Mouse (Mus musculus) myocyte (in vitro differentiated cells): ENCODE results near the gene Nme3. TPM values are rescaled to one million over a fixed set of nuclear protein-coding genes. Genes with fewer than 3 reads are reported as not detected.

Experiments
- H3K27me3 ChIP-seq: one replicate; pipeline ENCODE4 v1.6.1; 2011; ENCODE audit not compliant: control insufficient read depth, insufficient read depth, insufficient read length
- H3K36me3 ChIP-seq: one replicate; pipeline ENCODE4 v1.6.1; 2011; ENCODE audit not compliant: control insufficient read depth, insufficient read depth
- H3K4me2 ChIP-seq: one replicate; pipeline ENCODE4 v1.6.1; 2011; ENCODE audit warnings: low read depth, control low read depth
- H3K4me3 ChIP-seq: one replicate; pipeline ENCODE4 v1.5.1; 2011; ENCODE audit warnings: mild to moderate bottlenecking, control low read depth, moderate library complexity
- H3K79me2 ChIP-seq: one replicate; pipeline ENCODE4 v1.6.1; 2011; ENCODE audit not compliant: control insufficient read depth, insufficient read depth
- H3ac ChIP-seq: one replicate; pipeline ENCODE4 v1.6.1; 2011; ENCODE audit not compliant: control insufficient read depth, insufficient read length
- CEBPB ChIP-seq: IDR thresholded peaks from 2 replicates; pipeline ENCODE4 v1.6.1; 2011; ENCODE audit warnings: mild to moderate bottlenecking, moderate library complexity; ENCODE audit not compliant: poor library complexity, insufficient read depth, severe bottlenecking
- E2F4 ChIP-seq: IDR thresholded peaks from one replicate; pipeline ENCODE4 v1.6.1; 2011; ENCODE audit warnings: mild to moderate bottlenecking, control low read depth, moderate library complexity; ENCODE audit not compliant: insufficient read depth
- MAX ChIP-seq: IDR thresholded peaks from one replicate; pipeline ENCODE4 v1.6.1; 2011; ENCODE audit warnings: low read depth, mild to moderate bottlenecking, control low read depth
- MYOD1 ChIP-seq, 3 experiments: IDR thresholded peaks; one replicate each; pipeline ENCODE4 v1.6.1; 2011; ENCODE audit warnings: control low read depth in 2 of 3, low read depth in 2 of 3, mild to moderate bottlenecking in 2 of 3, moderate library complexity in 1 of 3; ENCODE audit not compliant: insufficient read length in 2 of 3, control insufficient read depth in 1 of 3
- MYOG ChIP-seq, 3 experiments: IDR thresholded peaks; one replicate each; pipeline ENCODE4 v1.6.1; 2011; ENCODE audit warnings: control low read depth in 2 of 3, low read depth in 2 of 3, mild to moderate bottlenecking in 2 of 3; ENCODE audit not compliant: insufficient read length in 2 of 3, control insufficient read depth in 1 of 3, insufficient read depth in 1 of 3
- POLR2A ChIP-seq: IDR thresholded peaks from one replicate; pipeline ENCODE4 v1.6.1; 2011; ENCODE audit warnings: low read depth, mild to moderate bottlenecking, control low read depth, moderate library complexity; ENCODE audit not compliant: insufficient read length
- POLR2AphosphoS2 ChIP-seq: IDR thresholded peaks from one replicate; pipeline ENCODE4 v1.6.1; 2011; ENCODE audit warnings: low read depth, control low read depth; ENCODE audit not compliant: insufficient read length
- REST ChIP-seq: IDR thresholded peaks from one replicate; pipeline ENCODE4 v1.6.1; 2011; ENCODE audit warnings: mild to moderate bottlenecking, control low read depth, moderate library complexity; ENCODE audit not compliant: insufficient read depth, insufficient read length
- SRF ChIP-seq: IDR thresholded peaks from one replicate; pipeline ENCODE4 v1.6.1; 2011; ENCODE audit warnings: low read depth; ENCODE audit not compliant: control insufficient read depth, insufficient read length
- TCF12 ChIP-seq: IDR thresholded peaks from one replicate; pipeline ENCODE4 v1.6.1; 2011; ENCODE audit warnings: mild to moderate bottlenecking, control low read depth; ENCODE audit not compliant: poor library complexity, insufficient read depth, severe bottlenecking
- TCF3 ChIP-seq: IDR thresholded peaks from one replicate; pipeline ENCODE4 v1.6.1; 2011; ENCODE audit warnings: low read depth, control low read depth; ENCODE audit not compliant: insufficient read length
- USF1 ChIP-seq: IDR thresholded peaks from one replicate; pipeline ENCODE4 v1.6.1; 2011; ENCODE audit warnings: low read depth, mild to moderate bottlenecking, control low read depth, moderate library complexity
- polyA plus RNA-seq: library from polyadenylated mRNA; unstranded; fragments of >200 nt; fragmentation: generic; extraction: Trizol; gene quantifications from one replicate; pipeline ENCODE4 v1.2.1, GENCODE M21; 2012; ENCODE audit warnings: missing spikeins

Gene Nme3
- polyA plus RNA-seq, 1 experiment: 23.7 TPM

DNA sequence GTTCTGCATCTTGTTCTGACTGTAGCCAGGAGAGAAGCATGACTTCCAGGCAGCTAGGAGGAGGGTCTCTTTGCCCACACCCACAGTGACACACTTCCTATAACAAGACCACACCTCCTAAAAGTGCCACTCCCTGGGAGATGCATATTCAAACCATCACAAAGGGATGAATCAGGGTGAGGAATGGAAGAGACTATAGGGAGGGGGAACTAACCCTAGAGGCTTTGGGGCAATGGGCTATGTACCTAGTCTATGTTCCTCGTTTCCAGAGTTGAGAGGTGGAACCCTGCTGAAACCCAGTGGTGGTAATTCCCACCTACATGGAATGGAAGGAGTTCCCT, 21.9 kb upstream of the Nme3 start:
- TF ChIP-seq MYOG (IDR thresholded peaks at IDR 0.05; ENCODE audit: control insufficient read depth in 1 of 3, insufficient read depth in 1 of 3, insufficient read length in 2 of 3, low read depth in 2 of 3) (no peak), USF1 (no peak), SRF (no peak), TCF3 (no peak), POLR2AphosphoS2 (no peak), REST (no peak), E2F4 (no peak), TCF12 (no peak), MAX (no peak), CEBPB (no peak), MYOD1 (IDR thresholded peaks at IDR 0.05; ENCODE audit: control insufficient read depth in 1 of 3, insufficient read length in 2 of 3, low read depth in 2 of 3) (no peak), POLR2A (no peak)
- Histone ChIP-seq H3K79me2 (no peaks in the 10 kb centered on the region), H3K36me3 (no peaks in the 10 kb centered on the region), H3K27me3 (peaks cover 5% of the 10 kb centered on the region), H3ac (no peak overlapping the region), H3K4me3 (no peak overlapping the region), H3K4me2 (no peak overlapping the region)

DNA sequence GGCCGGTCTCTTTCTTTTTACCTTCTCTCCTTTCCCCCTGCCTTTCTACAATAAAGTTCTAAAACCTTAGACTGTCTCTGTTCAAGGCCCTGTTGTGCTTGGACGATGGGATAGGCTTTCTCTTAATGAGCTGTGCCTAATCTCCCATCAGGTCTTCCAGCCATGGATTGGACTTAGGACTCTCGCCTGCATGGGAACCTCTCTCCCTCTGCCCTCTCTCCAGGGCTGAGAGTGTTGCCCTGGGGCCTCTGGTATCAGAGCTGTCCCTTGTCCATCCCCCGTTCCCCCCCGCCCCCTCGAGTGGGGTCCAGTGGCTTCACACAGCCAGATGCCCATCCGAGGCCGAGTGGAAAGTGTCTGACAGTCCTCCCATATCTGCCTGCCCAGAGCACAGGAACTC, 21.3 kb upstream of the Nme3 start:
- H3K36me3 ChIP-seq: no peaks in the 10 kb centered on the region
- peaks cover 5% of the 10 kb centered on the region for H3K27me3 ChIP-seq
- H3K4me3 ChIP-seq: no peak overlapping the region

DNA sequence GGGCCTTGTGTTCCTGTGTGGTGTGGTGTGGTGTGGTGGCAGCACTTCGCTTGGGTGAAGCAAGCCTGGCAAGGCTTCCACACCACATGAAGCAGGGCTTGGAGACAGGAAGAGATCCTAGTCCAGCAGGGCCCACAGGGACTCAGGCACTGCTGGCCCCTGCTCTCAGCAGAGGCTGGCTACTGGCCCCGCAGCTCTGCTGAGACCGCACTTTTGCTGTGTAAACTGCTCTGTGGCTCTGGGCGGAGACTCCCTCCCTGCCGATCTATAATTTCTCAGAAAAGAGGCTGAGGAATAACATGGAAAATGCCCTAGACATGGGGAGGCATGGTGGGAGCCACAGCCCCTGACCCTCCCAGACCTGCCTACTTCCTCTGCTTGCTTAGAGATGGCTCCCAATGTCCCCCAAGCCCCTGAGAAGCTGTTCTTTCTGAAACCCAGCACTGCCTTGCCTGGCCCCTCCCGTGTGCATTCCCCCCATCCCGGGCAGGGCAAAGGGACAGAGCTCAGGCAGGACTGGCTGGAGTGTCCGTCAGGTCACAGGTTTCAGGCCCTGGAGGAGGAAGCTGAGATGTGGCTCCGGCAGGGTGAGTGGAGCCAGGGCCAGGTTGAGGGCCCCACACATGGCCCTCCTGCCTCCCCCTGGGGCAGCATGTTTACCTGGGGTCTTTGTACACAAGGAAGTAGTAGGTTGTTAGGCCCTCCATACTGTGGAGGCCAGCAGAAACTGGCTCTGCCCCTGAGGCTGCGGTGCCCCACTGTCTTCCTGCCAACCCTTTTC, 18.8 kb upstream of the Nme3 start:
- H3K27me3 ChIP-seq: peaks cover 5% of the 10 kb centered on the region
- no peak overlapping the region for H3K4me2 ChIP-seq
- no peak overlapping the region for H3ac ChIP-seq
- TF ChIP-seq TCF12 (no peak), MYOG (IDR thresholded peaks at IDR 0.05; ENCODE audit: control insufficient read depth in 1 of 3, insufficient read depth in 1 of 3, insufficient read length in 2 of 3, low read depth in 2 of 3) (no peak), MYOD1 (IDR thresholded peaks at IDR 0.05; ENCODE audit: control insufficient read depth in 1 of 3, insufficient read length in 2 of 3, low read depth in 2 of 3) (no peak), E2F4 (no peak), MAX (no peak), POLR2A (no peak), POLR2AphosphoS2 (no peak), TCF3 (no peak), USF1 (no peak), CEBPB (no peak), REST (no peak), SRF (no peak)
- H3K36me3 ChIP-seq: no peaks in the 10 kb centered on the region
- no peak overlapping the region for H3K4me3 ChIP-seq
- no peaks in the 10 kb centered on the region for H3K79me2 ChIP-seq

More for the DNA sequence above, 21.3 kb upstream of the Nme3 start:
- Histone ChIP-seq H3K79me2 (no peaks in the 10 kb centered on the region), H3ac (no peak overlapping the region), H3K4me2 (no peak overlapping the region)
- TF ChIP-seq E2F4: no peak
- TF ChIP-seq TCF3: no peak
- no peak for TF ChIP-seq SRF
- TF ChIP-seq MAX: no peak
- TF ChIP-seq POLR2A: no peak
- TF ChIP-seq POLR2AphosphoS2: no peak
- no peak for TF ChIP-seq CEBPB
- TF ChIP-seq USF1: no peak
- no peak for TF ChIP-seq MYOD1 (IDR thresholded peaks at IDR 0.05; ENCODE audit: control insufficient read depth in 1 of 3, insufficient read length in 2 of 3, low read depth in 2 of 3)
- TF ChIP-seq MYOG (IDR thresholded peaks at IDR 0.05; ENCODE audit: control insufficient read depth in 1 of 3, insufficient read depth in 1 of 3, insufficient read length in 2 of 3, low read depth in 2 of 3): no peak
- no peak for TF ChIP-seq TCF12
- no peak for TF ChIP-seq REST

DNA sequence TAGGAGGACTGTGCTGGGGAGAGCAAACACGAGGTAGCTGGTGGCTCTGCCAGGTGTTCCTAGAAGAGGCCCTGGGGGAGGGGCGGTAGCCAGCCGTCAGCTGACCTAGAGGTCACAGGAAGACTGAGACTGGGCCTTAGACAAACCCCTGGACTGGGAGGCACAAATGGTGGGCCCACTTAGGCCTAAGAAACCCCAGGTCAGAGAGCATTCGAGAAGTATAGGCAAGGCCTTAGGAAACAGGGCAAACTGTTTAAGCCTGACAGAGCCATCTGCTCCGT, 18.2 kb upstream of the Nme3 start:
- H3K27me3 ChIP-seq: peaks cover 5% of the 10 kb centered on the region
- H3ac ChIP-seq: no peak overlapping the region
- no peak overlapping the region for H3K4me2 ChIP-seq
- no peaks in the 10 kb centered on the region for H3K79me2 ChIP-seq
- no peaks in the 10 kb centered on the region for H3K36me3 ChIP-seq
- TF ChIP-seq USF1: no peak
- no peak overlapping the region for H3K4me3 ChIP-seq

DNA sequence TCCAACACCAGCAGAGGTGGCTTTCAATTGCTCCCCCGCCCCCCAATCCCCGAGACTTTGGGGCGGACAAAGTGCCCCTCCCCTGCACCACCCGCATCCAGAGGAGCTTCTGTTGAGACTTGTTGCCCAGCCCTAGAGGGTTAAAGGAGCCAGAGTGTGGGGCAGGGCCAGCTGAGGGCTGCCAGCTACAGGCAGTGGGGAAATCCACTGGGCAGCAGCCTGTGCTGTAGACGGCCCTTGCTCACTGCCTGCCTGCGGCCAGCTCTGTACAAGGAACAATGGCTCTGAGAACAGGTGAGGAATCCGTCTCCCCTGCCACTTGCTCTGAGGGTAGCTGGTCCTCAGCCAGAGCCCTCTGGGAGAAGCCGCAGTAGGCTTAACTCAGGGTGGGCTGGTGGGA, 17.8 kb upstream of the Nme3 start:
- Histone ChIP-seq H3K27me3 (peaks cover 5% of the 10 kb centered on the region), H3K36me3 (no peaks in the 10 kb centered on the region), H3K4me3 (no peak overlapping the region), H3K79me2 (no peaks in the 10 kb centered on the region), H3ac (no peak overlapping the region), H3K4me2 (no peak overlapping the region)
- TF ChIP-seq MYOG (IDR thresholded peaks at IDR 0.05; ENCODE audit: control insufficient read depth in 1 of 3, insufficient read depth in 1 of 3, insufficient read length in 2 of 3, low read depth in 2 of 3): no peak
- no peak for TF ChIP-seq TCF12
- TF ChIP-seq MAX: no peak
- no peak for TF ChIP-seq REST
- TF ChIP-seq MYOD1 (IDR thresholded peaks at IDR 0.05; ENCODE audit: control insufficient read depth in 1 of 3, insufficient read length in 2 of 3, low read depth in 2 of 3): no peak
- TF ChIP-seq POLR2A: no peak
